Mouse (Mus musculus) layer of hippocampus, adult 6 months (tissue): ENCODE measurements around the gene Ece2. TPM values are rescaled to one million over a fixed set of nuclear protein-coding genes. Genes with fewer than 3 reads are reported as not detected.

ENCODE experiments used
- long read RNA-seq, 2 experiments: library from polyadenylated mRNA; unstranded; transcript quantifications; one replicate each; pipeline ENCODE4 v2.0.0; 2019 to 2020
- microRNA-seq: library from miRNA; unstranded; fragments of <30 nt; microRNA quantifications from one replicate; pipeline ENCODE4 v1.2.0, GENCODE M21; 2020
- polyA plus RNA-seq: library from polyadenylated mRNA; unstranded; fragments of <200 nt; fragmentation: Nextera tagmentation; gene quantifications from 2 replicates; pipeline ENCODE4 v1.2.3, GENCODE M21; 2021

Ece2 gene
- polyA plus RNA-seq = 6.9 and 8.6 TPM in 2 replicates
- long read RNA-seq, experiment 1, partial matches to known transcripts = 5 of 12 reads
- long read RNA-seq, experiment 1, other reads (novel, unspliced or antisense) = 4 of 12 reads
- long read RNA-seq, experiment 2, transcript Ece2-202 (19 exons, 2,495 nt) = minor isoform, 7 of 56 reads
- long read RNA-seq, experiment 2, transcript Ece2-201 (19 exons, 3,152 nt) = major isoform, 29 of 56 reads
- long read RNA-seq, experiment 2, partial matches to known transcripts = 14 of 56 reads
- long read RNA-seq, experiment 2, other reads (novel, unspliced or antisense) = 6 of 56 reads

GRCm38 (mm10) chr16:20629731-20630634, at the start of gene Ece2:
Gene Ece2 (plus strand): TSS chr16:20629828.

GRCm38 (mm10) chr16:20589366-20589938, 40.2 kb upstream of the Ece2 start, which contains the start of gene Vwa5b2:
Gene Vwa5b2 (plus strand): TSS chr16:20589471.

GRCm38 (mm10) chr16:20611357-20612227, 18.0 kb upstream of the Ece2 start, which contains the start of the genes Eef1akmt4, Gm49333 and Alg3:
Gene Eef1akmt4 (plus strand): TSS chr16:20611593.
Gene Gm49333 (plus strand): TSS chr16:20611610.
Gene Alg3 (minus strand): TSS chr16:20611735.

GRCm38 (mm10) chr16:20621191-20621990, 8.2 kb upstream of the Ece2 start, which contains the start of gene Camk2n2:
Gene Camk2n2 (minus strand): TSS chr16:20621287.

GRCm38 (mm10) chr16:20651076-20651946, 21.7 kb downstream of the Ece2 start, which contains the start of gene Psmd2:
Gene Psmd2 (plus strand): TSS chr16:20651652.

GRCm38 (mm10) chr16:20668013-20668412, 38.4 kb downstream of the Ece2 start, which contains the start of gene Eif4g1:
Gene Eif4g1 (plus strand): TSS chr16:20668313.

GRCm38 (mm10) chr16:20693111-20693701, 63.6 kb downstream of the Ece2 start, which contains the start of gene Fam131a:
Gene Fam131a (plus strand): TSS chr16:20693241.

Small RNA genes within 50 kb of the gene (microRNA-seq; reads per million reads assigned to microRNA genes)
- gene Mir1224 = 356 reads per million, percentile 70 among the genes with 10 or more reads in this experiment

Other genes starting within 250 kb of the Ece2 start
- gene Abcc5, start 203.4 kb upstream of the Ece2 start, polyA plus RNA-seq = 49.2 and 59.3 TPM in 2 replicates
- gene Eif2b5, start 131.0 kb upstream of the Ece2 start, polyA plus RNA-seq = 27.9 and 32.3 TPM in 2 replicates
- 9.0 and 9.6 TPM in 2 replicates for gene Dvl3, start 112.8 kb upstream of the Ece2 start, polyA plus RNA-seq
- gene Ap2m1, start 94.3 kb upstream of the Ece2 start, polyA plus RNA-seq = 912 and 945 TPM in 2 replicates
- 48.0 and 55.5 TPM in 2 replicates for gene Abcf3, start 81.3 kb upstream of the Ece2 start, polyA plus RNA-seq
- gene Vwa5b2, start 40.4 kb upstream of the Ece2 start, polyA plus RNA-seq = 3.9 and 5.3 TPM in 2 replicates
- 7.2 and 9.4 TPM in 2 replicates for gene Eef1akmt4, start 18.2 kb upstream of the Ece2 start, polyA plus RNA-seq
- 0.35 TPM in 1 of 2 replicates, not detected in the other for gene Gm49333, start 18.2 kb upstream of the Ece2 start, polyA plus RNA-seq
- 13.0 and 15.6 TPM in 2 replicates for gene Alg3, start 18.1 kb upstream of the Ece2 start, polyA plus RNA-seq
- 10.9 and 11.3 TPM in 2 replicates for gene Camk2n2, start 8.5 kb upstream of the Ece2 start, polyA plus RNA-seq
- 152 TPM in 2 replicates for gene Psmd2, start 21.8 kb downstream of the Ece2 start, polyA plus RNA-seq
- 20.0 and 20.5 TPM in 2 replicates for gene Eif4g1, start 38.5 kb downstream of the Ece2 start, polyA plus RNA-seq
- gene Fam131a, start 63.4 kb downstream of the Ece2 start, polyA plus RNA-seq = 223 and 243 TPM in 2 replicates
- gene Polr2h, start 87.8 kb downstream of the Ece2 start, polyA plus RNA-seq = 81.3 and 85.4 TPM in 2 replicates
- gene Clcn2, start 87.9 kb downstream of the Ece2 start, polyA plus RNA-seq = 9.1 and 10.3 TPM in 2 replicates
- 10.3 and 14.1 TPM in 2 replicates for gene Chrd, start 103.3 kb downstream of the Ece2 start, polyA plus RNA-seq
- 1.0 and 1.5 TPM in 2 replicates for gene Thpo, start 104.7 kb downstream of the Ece2 start, polyA plus RNA-seq